Comparison of ENCODE assay signal across 13 mouse cellular contexts in genomic region chr9:106327125-106327809, GRCm38 (mm10). TPM values are rescaled to one million over a fixed set of nuclear protein-coding genes. Genes with fewer than 3 reads are reported as not detected.
DNase-seq lines count a peak whose midpoint lies in the region; ATAC-seq and TF ChIP-seq lines count a peak whose summit lies in the region.
"Had no signal": no experiment of that assay in that cellular context is flagged by ENCODE, and none has a peak within 500 bp of the region (broad histone marks: within the 10 kb centered on the region; RNA-seq: fewer than 3 reads in every experiment).

No protein-coding gene starts in this region.

- H3K4me2 ChIP-seq in forebrain, embryonic 15.5 days (replicated peaks): no peak overlapping the region
- H3K4me2 ChIP-seq in forebrain, embryonic 11.5 days (ENCODE audit: low read depth, low read length, severe bottlenecking): no peak overlapping the region
- H3K4me2 ChIP-seq in lung, embryonic 15.5 days: no peak overlapping the region
- H3K4me2 ChIP-seq: midbrain, embryonic 12.5 days had no signal

- H3K4me1 ChIP-seq in forebrain, embryonic 15.5 days: peaks cover 12% of the 10 kb centered on the region
- no peaks in the 10 kb centered on the region for H3K4me1 ChIP-seq in forebrain, embryonic 11.5 days (replicated peaks; ENCODE audit: control insufficient read depth, insufficient read depth, low read length)
- H3K4me1 ChIP-seq in lung, embryonic 15.5 days: peaks cover 42% of the 10 kb centered on the region
- peaks cover 15% of the 10 kb centered on the region for H3K4me1 ChIP-seq in lung, adult 2 months (ENCODE audit: control insufficient read depth, insufficient read depth, low read length)

- H3K4me3 ChIP-seq in forebrain, embryonic 15.5 days: no peak overlapping the region
- no peak overlapping the region for H3K4me3 ChIP-seq in forebrain, embryonic 11.5 days (ENCODE audit: low read depth, low read length)
- no peak overlapping the region for H3K4me3 ChIP-seq in lung, embryonic 15.5 days
- H3K4me3 ChIP-seq in lung, adult 2 months (replicated peaks; ENCODE audit: extremely low read depth, low read depth, low read length): no peak overlapping the region
- H3K4me3 ChIP-seq: heart, embryonic 10.5 days; hindbrain, embryonic 10.5 days; midbrain, embryonic 12.5 days had no signal

- no peaks in the 10 kb centered on the region for H3K27me3 ChIP-seq in forebrain, embryonic 15.5 days
- H3K27me3 ChIP-seq in forebrain, embryonic 11.5 days (ENCODE audit: control insufficient read depth, insufficient read depth, low read length): no peaks in the 10 kb centered on the region
- no peaks in the 10 kb centered on the region for H3K27me3 ChIP-seq in lung, embryonic 15.5 days
- H3K27me3 ChIP-seq: midbrain, embryonic 12.5 days had no signal

- ATAC-seq in forebrain, embryonic 15.5 days (replicated peaks): peak; percentile 80
- ATAC-seq in forebrain, embryonic 11.5 days (replicated peaks; ENCODE audit: low FRiP score): no peak
- ATAC-seq in lung, embryonic 15.5 days (ENCODE audit: borderline replicate concordance, extremely low read depth, low FRiP score, low TSS enrichment): no peak

- no peak for TF ChIP-seq POLR2A in lung, adult 2 months (IDR thresholded peaks at IDR 0.05; ENCODE audit: borderline replicate concordance, extremely low read depth, low read depth, low read length)

- H3K9me3 ChIP-seq in forebrain, embryonic 15.5 days: no peaks in the 10 kb centered on the region
- H3K9me3 ChIP-seq in forebrain, embryonic 11.5 days (ENCODE audit: control insufficient read depth, low read length): no peaks in the 10 kb centered on the region
- H3K9me3 ChIP-seq in lung, embryonic 15.5 days: no peaks in the 10 kb centered on the region
- H3K9me3 ChIP-seq: heart, embryonic 10.5 days; hindbrain, embryonic 10.5 days; midbrain, embryonic 12.5 days had no signal

- DNase-seq in forebrain, embryonic 11.5 days (ENCODE audit: low spot score): no peak
- DNase-seq in lung, adult 2 months: no peak
- DNase-seq in layer of hippocampus, postnatal 36 days: peak; percentile 60 to 61
- DNase-seq in right cerebral cortex, postnatal 4 days: peak; percentile 70
- DNase-seq in testis, postnatal 10 days (ENCODE audit: low spot score): no peak
- no peak for DNase-seq in c-Kit-positive CD71-positive TER-119-positive erythroid progenitor cells, embryonic 14.5 days (ENCODE audit: low spot score)
- DNase-seq: adrenal gland, postnatal 25 days; cerebellum, adult 18-20 months had no signal

- peak overlapping the region; percentile 83 for H3K27ac ChIP-seq in forebrain, embryonic 15.5 days (replicated peaks)
- H3K27ac ChIP-seq in forebrain, embryonic 11.5 days (ENCODE audit: low read depth, low read length): no peak overlapping the region
- peak overlapping the region; percentile 83 for H3K27ac ChIP-seq in lung, embryonic 15.5 days
- H3K27ac ChIP-seq: hindbrain, embryonic 10.5 days; midbrain, embryonic 12.5 days had no signal

- 58% methylated on average over 8 of the region's 8 CpGs for WGBS in forebrain, embryonic 15.5 days
- 84% methylated on average over 8 of the region's 8 CpGs for WGBS in forebrain, embryonic 11.5 days
- WGBS in lung, embryonic 15.5 days: 76% methylated on average over 8 of the region's 8 CpGs
- WGBS in lung, adult 2 months: 73% methylated on average over 8 of the region's 8 CpGs

- H3K9ac ChIP-seq in forebrain, embryonic 15.5 days (replicated peaks): no peak overlapping the region
- H3K9ac ChIP-seq in forebrain, embryonic 11.5 days (ENCODE audit: low read length): no peak overlapping the region
- H3K9ac ChIP-seq in lung, embryonic 15.5 days: no peak overlapping the region
- H3K9ac ChIP-seq: midbrain, embryonic 12.5 days had no signal

- no peaks in the 10 kb centered on the region for H3K36me3 ChIP-seq in forebrain, embryonic 15.5 days
- no peaks in the 10 kb centered on the region for H3K36me3 ChIP-seq in forebrain, embryonic 11.5 days (ENCODE audit: control insufficient read depth, insufficient read depth, low read length)
- H3K36me3 ChIP-seq in lung, embryonic 15.5 days: no peaks in the 10 kb centered on the region
- H3K36me3 ChIP-seq: midbrain, embryonic 12.5 days had no signal

- TF ChIP-seq CTCF in lung, adult 2 months (IDR thresholded peaks at IDR 0.05; ENCODE audit: insufficient read depth, low read length): no peak

RNA-seq across cellular contexts. Expression of gene Dusp7, which starts 41.2 kb away (rescaled TPM):
- 9.2 and 10.4 TPM in 2 replicates for polyA plus RNA-seq in forebrain, embryonic 15.5 days (2015; fragmentation: Nextera tagmentation; extraction: Ambion mirVana)
- 26.8 and 27.6 TPM in 2 replicates for polyA plus RNA-seq in forebrain, embryonic 11.5 days (2014; fragmentation: Nextera tagmentation; extraction: Ambion mirVana)
- 16.5 and 17.5 TPM in 2 replicates for polyA plus RNA-seq in lung, embryonic 15.5 days (2015; fragmentation: Nextera tagmentation; extraction: Ambion mirVana)
- polyA plus RNA-seq in lung, adult 2 months (2012; rRNA removed): 223 and 262 TPM in 2 replicates
- 10 to 100 TPM; 86.0 to 88.6 TPM for total RNA-seq in layer of hippocampus, postnatal 36 days (2021)

RNA-seq across cellular contexts. Expression of gene Poc1a, which starts 46.4 kb away (rescaled TPM):
- 13.1 and 13.4 TPM in 2 replicates for polyA plus RNA-seq in forebrain, embryonic 15.5 days (2015; fragmentation: Nextera tagmentation; extraction: Ambion mirVana)
- polyA plus RNA-seq in forebrain, embryonic 11.5 days (2014; fragmentation: Nextera tagmentation; extraction: Ambion mirVana): 32.5 and 34.9 TPM in 2 replicates
- polyA plus RNA-seq in lung, embryonic 15.5 days (2015; fragmentation: Nextera tagmentation; extraction: Ambion mirVana): 29.5 and 32.0 TPM in 2 replicates
- 5.7 and 7.9 TPM in 2 replicates for polyA plus RNA-seq in lung, adult 2 months (2012; rRNA removed)
- total RNA-seq in layer of hippocampus, postnatal 36 days (2021): 10 to 100 TPM; 10.6 to 12.2 TPM

Comparison
In these comparisons a context has a peak if more than half of its experiments do, and no peak if none do; other contexts are left out.
1. DNase-seq: peak in layer of hippocampus, postnatal 36 days (2 of 2) and right cerebral cortex, postnatal 4 days (single experiment); none in forebrain, embryonic 11.5 days (single experiment), lung, adult 2 months (single experiment), testis, postnatal 10 days (single experiment) and c-Kit-positive CD71-positive TER-119-positive erythroid progenitor cells, embryonic 14.5 days (single experiment).